Mouse (Mus musculus) small intestine, adult 2 months (tissue): ENCODE measurements around the gene Ermard.

ENCODE experiments used
- CTCF ChIP-seq: fragments of 200-500 bp; IDR thresholded peaks from 2 replicates; pipeline ENCODE4 v1.5.1; 2012; ENCODE audit warnings: low read depth, mild to moderate bottlenecking, control low read depth, inconsistent platforms, low read length, moderate library complexity, mixed read lengths; ENCODE audit not compliant: insufficient replicate concordance, insufficient read length; ENCODE audit errors: extremely low read depth
- POLR2A ChIP-seq: fragments of 200-500 bp; IDR thresholded peaks from 2 replicates; pipeline ENCODE4 v1.6.1; 2012; ENCODE audit warnings: low read depth, mild to moderate bottlenecking, control low read depth, inconsistent platforms, low read length, moderate library complexity

DNA sequence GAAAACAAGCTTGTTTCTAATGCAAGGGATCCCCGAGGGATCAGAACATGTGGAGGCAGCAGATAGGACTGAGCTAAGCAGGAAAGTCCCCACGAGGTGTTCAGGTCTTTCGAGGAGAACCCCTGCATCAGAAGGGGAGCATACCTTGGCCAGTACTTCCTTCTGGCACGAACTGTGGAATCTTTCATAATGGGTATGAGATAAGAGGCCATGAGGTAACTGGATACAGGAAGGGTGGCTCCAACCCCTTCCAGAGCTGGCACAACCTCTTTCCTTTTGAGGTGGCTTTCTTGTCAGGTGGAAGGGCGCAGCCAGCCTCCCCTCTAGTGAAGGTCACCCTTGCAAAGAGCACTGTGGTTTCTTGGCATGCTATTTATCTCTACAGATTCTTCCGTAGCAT, 55.8 kb downstream of the Ermard start:
- no peak for TF ChIP-seq POLR2A
- no peak for TF ChIP-seq CTCF
